Mouse (Mus musculus) olfactory bulb, adult 2 months (tissue): ENCODE measurements around the gene Plekhg1.

ENCODE experiments used
- CTCF ChIP-seq: fragments of 200-500 bp; IDR thresholded peaks from 2 replicates; pipeline ENCODE4 v1.5.1; 2012; ENCODE audit warnings: low read depth, mild to moderate bottlenecking, low read length, moderate library complexity; ENCODE audit not compliant: insufficient read depth
- POLR2A ChIP-seq: fragments of 200-500 bp; IDR thresholded peaks from 2 replicates; pipeline ENCODE4 v1.6.1; 2012; ENCODE audit warnings: mild to moderate bottlenecking, low read depth, low read length, moderate library complexity; ENCODE audit not compliant: insufficient read depth

GRCm38 (mm10) chr10:3877852-3878535 lies 137.8 kb downstream of the Plekhg1 start:
- TF ChIP-seq POLR2A (no peak), CTCF (no peak)
